Comparison of ENCODE assay signal across 10 mouse cellular contexts in the genomic region with DNA sequence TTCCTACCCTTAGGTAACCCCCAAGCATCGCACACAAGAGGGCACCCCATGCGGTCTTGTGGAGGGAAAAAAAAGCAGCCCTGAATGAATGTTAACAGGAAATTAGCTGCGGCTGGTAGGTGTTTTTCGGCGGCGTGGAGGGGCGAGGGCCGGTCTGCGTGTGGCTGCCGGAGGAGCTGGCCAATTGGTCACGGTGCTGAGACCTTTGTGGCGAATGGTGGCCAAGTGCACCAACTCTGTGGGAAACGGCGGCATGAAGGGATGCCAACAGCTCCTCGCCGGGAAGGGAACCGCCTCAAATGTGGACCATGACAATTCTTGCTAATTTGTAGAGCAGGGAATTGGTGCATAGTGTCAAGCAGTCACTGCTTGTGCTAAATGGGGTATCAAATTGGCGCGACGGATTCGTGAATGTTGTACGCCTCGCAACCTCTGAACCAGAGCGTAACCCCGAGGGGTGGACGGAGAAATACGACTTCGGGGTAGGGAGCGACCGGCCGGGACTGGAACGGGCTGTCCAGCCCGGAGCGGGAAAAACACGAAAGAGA. TPM values are rescaled to one million over a fixed set of nuclear protein-coding genes. Genes with fewer than 3 reads are reported as not detected.
DNase-seq lines count a peak whose midpoint lies in the region; ATAC-seq lines count a peak whose summit lies in the region.
"Had no signal": no experiment of that assay in that cellular context is flagged by ENCODE, and none has a peak within 500 bp of the region (broad histone marks: within the 10 kb centered on the region; RNA-seq: fewer than 3 reads in every experiment).

No protein-coding gene starts in this region.

- H3K4me1 ChIP-seq in liver, embryonic 13.5 days (replicated peaks): 0 out of 2 replicates have a peak, but pooled peaks cover 7% of the 10 kb centered on the region
- peaks cover 7% of the 10 kb centered on the region for H3K4me1 ChIP-seq in liver, embryonic 12.5 days
- peaks cover 24% of the 10 kb centered on the region for H3K4me1 ChIP-seq in neural tube, embryonic 13.5 days (replicated peaks)

- no peak for ATAC-seq in liver, embryonic 13.5 days (ENCODE audit: low read depth)
- ATAC-seq in liver, embryonic 12.5 days: no peak
- ATAC-seq in neural tube, embryonic 13.5 days (ENCODE audit: low read depth): peak; percentile 15; the same call in 1 of the 2 replicates

- no peaks in the 10 kb centered on the region for H3K9me3 ChIP-seq in liver, embryonic 13.5 days (replicated peaks)
- no peaks in the 10 kb centered on the region for H3K9me3 ChIP-seq in liver, embryonic 12.5 days (replicated peaks)
- H3K9me3 ChIP-seq in neural tube, embryonic 13.5 days: no peaks in the 10 kb centered on the region

- no peaks in the 10 kb centered on the region for H3K36me3 ChIP-seq in liver, embryonic 13.5 days
- no peaks in the 10 kb centered on the region for H3K36me3 ChIP-seq in liver, embryonic 12.5 days
- no peaks in the 10 kb centered on the region for H3K36me3 ChIP-seq in neural tube, embryonic 13.5 days

- H3K4me3 ChIP-seq in liver, embryonic 13.5 days (replicated peaks): 0 out of 2 replicates have a peak overlapping the region, but pooled peaks have one; percentile 38
- no peak overlapping the region for H3K4me3 ChIP-seq in liver, embryonic 12.5 days
- no peak overlapping the region for H3K4me3 ChIP-seq in neural tube, embryonic 13.5 days

- peaks cover 100% of the 10 kb centered on the region for H3K27me3 ChIP-seq in liver, embryonic 13.5 days
- H3K27me3 ChIP-seq in liver, embryonic 12.5 days (replicated peaks): peaks cover 99% of the 10 kb centered on the region
- H3K27me3 ChIP-seq in neural tube, embryonic 13.5 days: peaks cover 100% of the 10 kb centered on the region

- peak overlapping the region; percentile 55; the same call in 1 of the 2 replicates for H3K4me2 ChIP-seq in liver, embryonic 13.5 days
- no peak overlapping the region for H3K4me2 ChIP-seq in liver, embryonic 12.5 days
- H3K4me2 ChIP-seq in neural tube, embryonic 13.5 days: peak overlapping the region; percentile 37; the same call in 1 of the 2 replicates

- H3K27ac ChIP-seq in liver, embryonic 13.5 days: no peak overlapping the region
- no peak overlapping the region for H3K27ac ChIP-seq in liver, embryonic 12.5 days
- H3K27ac ChIP-seq in neural tube, embryonic 13.5 days (replicated peaks): no peak overlapping the region

- 2% methylated on average over 35 of the region's 35 CpGs for WGBS in liver, embryonic 13.5 days (ENCODE audit: insufficient replicate concordance)
- WGBS in liver, embryonic 12.5 days (ENCODE audit: insufficient replicate concordance): 2% methylated on average over 35 of the region's 35 CpGs
- WGBS in neural tube, embryonic 13.5 days: under 1% methylated on average over 35 of the region's 35 CpGs

- no peak overlapping the region for H3K9ac ChIP-seq in liver, embryonic 13.5 days
- H3K9ac ChIP-seq in liver, embryonic 12.5 days: no peak overlapping the region
- H3K9ac ChIP-seq in neural tube, embryonic 13.5 days: no peak overlapping the region

- no peak for DNase-seq in liver, embryonic 13.5 days
- DNase-seq in embryo, embryonic 9.5 days (ENCODE audit: extremely low spot score): peak; percentile 59
- peak; percentile 56 for DNase-seq in induced T-regulatory cell, adult 2 months (ENCODE audit: low read depth)
- DNase-seq in B cell, adult 2 months: no peak
- DNase-seq in thymus, postnatal 10 days (ENCODE audit: low spot score in 2 of 2): no peak
- DNase-seq in testis, postnatal 10 days (ENCODE audit: low spot score): no peak
- DNase-seq: adrenal gland, adult 8-10 months had no signal

RNA-seq across cellular contexts. Expression of a gene that starts 1.5 kb away (rescaled TPM):
- 0.10 TPM in 2 replicates for polyA plus RNA-seq in liver, embryonic 13.5 days (2015; fragmentation: Nextera tagmentation; extraction: Ambion mirVana)
- 0.08 TPM in 1 of 2 replicates, not detected in the other for polyA plus RNA-seq in liver, embryonic 12.5 days (2016; fragmentation: Nextera tagmentation; extraction: Ambion mirVana)
- 6.0 and 8.4 TPM in 2 replicates for polyA plus RNA-seq in neural tube, embryonic 13.5 days (2015; fragmentation: Nextera tagmentation; extraction: Ambion mirVana)
- polyA plus RNA-seq: frontal cortex, adult 2 months had no signal

Comparison
In these comparisons a context has a peak if more than half of its experiments do, and no peak if none do; other contexts are left out.
1. DNase-seq: peak in embryo, embryonic 9.5 days (single experiment) and induced T-regulatory cell, adult 2 months (single experiment); none in liver, embryonic 13.5 days (single experiment), B cell, adult 2 months (0 of 2), thymus, postnatal 10 days (0 of 2) and testis, postnatal 10 days (single experiment).